Mouse (Mus musculus): Measurements from ENCODE around the gene Col4a2. TPM values are rescaled to one million over a fixed set of nuclear protein-coding genes. Genes with fewer than 3 reads are reported as not detected.

Gene Col4a2
- polyA plus RNA-seq, 1 experiment from 2014 or later: 189 TPM

DNA sequence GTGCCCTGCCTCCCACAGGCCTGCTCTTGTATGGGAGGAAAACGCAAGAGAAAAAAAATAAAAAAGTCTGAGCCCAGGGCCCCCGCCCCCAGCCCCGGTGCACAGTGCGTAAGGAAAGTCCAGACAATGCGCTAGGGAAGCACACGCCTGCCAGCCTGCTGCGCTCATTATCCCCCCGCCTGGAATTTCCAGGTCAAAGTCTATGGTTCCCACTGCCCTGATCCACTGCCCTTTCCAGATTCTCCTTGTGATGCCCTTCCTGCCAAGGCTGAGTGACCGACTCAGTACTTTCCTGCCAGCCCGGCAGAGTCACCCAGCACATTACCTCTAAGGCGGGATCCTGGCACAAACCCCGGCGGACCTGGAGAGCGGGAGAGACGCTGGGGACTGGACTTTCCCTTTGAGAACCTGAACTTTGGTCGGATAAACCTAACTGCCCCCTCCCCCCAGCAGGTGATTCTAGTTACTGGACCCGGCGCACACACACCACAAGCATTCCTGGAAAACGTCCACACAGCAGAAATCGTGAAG, 33.2 kb upstream of the Col4a2 start:
- DNase-seq (ENCODE audit: low spot score): peak; percentile 69
- TF ChIP-seq EP300 (IDR thresholded peaks at IDR 0.05) (peak; percentile 58), CTCF (IDR thresholded peaks at IDR 0.05) (peak; percentile 30)
- Histone ChIP-seq H3K27ac (ENCODE audit: low read length) (peak overlapping the region; percentile 89), H3K9ac (replicated peaks; ENCODE audit: low read depth) (no peak overlapping the region), H3K27me3 (replicated peaks; ENCODE audit: insufficient read depth, low read length) (no peaks in the 10 kb centered on the region), H3K36me3 (ENCODE audit: insufficient read depth, low read length) (no peaks in the 10 kb centered on the region; the same call in 1 of the 2 replicates), H3K9me3 (ENCODE audit: low read length) (no peaks in the 10 kb centered on the region), H3K4me3 (ENCODE audit: low read depth, low read length) (no peak overlapping the region), H3K4me1 (ENCODE audit: insufficient read depth, low read depth, low read length) (peaks cover 66% of the 10 kb centered on the region), H3K4me2 (replicated peaks; ENCODE audit: low read depth, low read length) (peak overlapping the region; percentile 36; the same call in 1 of the 2 replicates)
- peak; percentile 56 for ATAC-seq
- 40% methylated on average over 20 of the region's 20 CpGs for WGBS

- WGBS: 72% methylated on average over 10 of the region's 10 CpGs
- no peak overlapping the region for H3K4me2 ChIP-seq (replicated peaks; ENCODE audit: low read depth, low read length)
- TF ChIP-seq CTCF (IDR thresholded peaks at IDR 0.05) (no peak), EP300 (IDR thresholded peaks at IDR 0.05) (no peak)
- H3K36me3 ChIP-seq (ENCODE audit: insufficient read depth, low read length): no peaks in the 10 kb centered on the region
- H3K9ac ChIP-seq (replicated peaks; ENCODE audit: low read depth): no peak overlapping the region
- H3K4me1 ChIP-seq (ENCODE audit: insufficient read depth, low read depth, low read length): peaks cover 62% of the 10 kb centered on the region
- H3K27me3 ChIP-seq (replicated peaks; ENCODE audit: insufficient read depth, low read length): no peaks in the 10 kb centered on the region
- ATAC-seq: no peak
- no peak overlapping the region for H3K4me3 ChIP-seq (ENCODE audit: low read depth, low read length)
- no peaks in the 10 kb centered on the region for H3K9me3 ChIP-seq (ENCODE audit: low read length)
- no peak for DNase-seq (ENCODE audit: low spot score)
- 0 out of 2 replicates have a peak overlapping the region, but pooled peaks have one; percentile 32 for H3K27ac ChIP-seq (ENCODE audit: low read length)
Observed at GRCm38 (mm10) chr8:11280721-11281268, 31.8 kb upstream of the Col4a2 start.

DNA sequence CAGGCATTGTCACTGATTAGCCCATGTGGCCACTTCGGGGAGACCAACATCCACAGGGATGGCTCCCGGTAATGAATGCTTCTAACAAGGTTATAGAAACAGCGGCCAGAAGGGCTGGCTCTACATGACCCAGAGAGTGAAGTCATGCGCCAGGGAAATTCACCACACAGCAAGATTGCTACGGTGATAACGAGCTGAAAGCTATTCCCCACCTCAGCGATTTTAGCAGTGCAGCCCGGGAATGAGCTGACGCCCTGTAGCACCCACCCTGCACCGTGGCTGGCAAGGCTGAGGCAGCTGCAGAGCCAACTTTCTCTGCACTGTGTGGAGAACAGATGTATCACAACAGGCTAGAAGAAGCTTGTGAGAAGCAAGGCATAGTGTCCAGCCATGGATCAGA, 30.5 kb upstream of the Col4a2 start:
- TF ChIP-seq CTCF (IDR thresholded peaks at IDR 0.05): no peak
- no peak for TF ChIP-seq EP300 (IDR thresholded peaks at IDR 0.05)
- WGBS: 81% methylated on average over 10 of the region's 10 CpGs
- Histone ChIP-seq H3K36me3 (ENCODE audit: insufficient read depth, low read length) (no peaks in the 10 kb centered on the region), H3K4me1 (ENCODE audit: insufficient read depth, low read depth, low read length) (peaks cover 52% of the 10 kb centered on the region), H3K4me2 (replicated peaks; ENCODE audit: low read depth, low read length) (no peak overlapping the region), H3K27me3 (replicated peaks; ENCODE audit: insufficient read depth, low read length) (no peaks in the 10 kb centered on the region), H3K27ac (ENCODE audit: low read length) (no peak overlapping the region), H3K9ac (replicated peaks; ENCODE audit: low read depth) (no peak overlapping the region), H3K4me3 (ENCODE audit: low read depth, low read length) (no peak overlapping the region), H3K9me3 (ENCODE audit: low read length) (no peaks in the 10 kb centered on the region)
- ATAC-seq (no peak), DNase-seq (ENCODE audit: low spot score) (no peak)

- Histone ChIP-seq H3K4me2 (replicated peaks; ENCODE audit: low read depth, low read length) (no peak overlapping the region), H3K4me1 (ENCODE audit: insufficient read depth, low read depth, low read length) (peaks cover 50% of the 10 kb centered on the region)
Observed at GRCm38 (mm10) chr8:11282696-11283095, 29.9 kb upstream of the Col4a2 start.

GRCm38 (mm10) chr8:11283217-11283616, 29.4 kb upstream of the Col4a2 start:
- ATAC-seq: peak; percentile 13; the same call in 1 of the 2 replicates

More at GRCm38 (mm10) chr8:11282696-11283095, 29.9 kb upstream of the Col4a2 start:
- H3K27me3 ChIP-seq (replicated peaks; ENCODE audit: insufficient read depth, low read length): no peaks in the 10 kb centered on the region
- ATAC-seq: no peak
- TF ChIP-seq CTCF (IDR thresholded peaks at IDR 0.05) (no peak), EP300 (IDR thresholded peaks at IDR 0.05) (no peak)
- no peak overlapping the region for H3K4me3 ChIP-seq (ENCODE audit: low read depth, low read length)
- no peak for DNase-seq (ENCODE audit: low spot score)
- no peaks in the 10 kb centered on the region for H3K9me3 ChIP-seq (ENCODE audit: low read length)
- H3K27ac ChIP-seq (ENCODE audit: low read length): no peak overlapping the region
- H3K9ac ChIP-seq (replicated peaks; ENCODE audit: low read depth): no peak overlapping the region
- no peaks in the 10 kb centered on the region for H3K36me3 ChIP-seq (ENCODE audit: insufficient read depth, low read length)
- 70% methylated on average over 7 of the region's 7 CpGs for WGBS

GRCm38 (mm10) chr8:11285437-11285836, 27.2 kb upstream of the Col4a2 start:
- peaks cover 42% of the 10 kb centered on the region for H3K4me1 ChIP-seq (ENCODE audit: insufficient read depth, low read depth, low read length)
- H3K27ac ChIP-seq (ENCODE audit: low read length): no peak overlapping the region
- no peaks in the 10 kb centered on the region for H3K36me3 ChIP-seq (ENCODE audit: insufficient read depth, low read length)
- DNase-seq (ENCODE audit: low spot score) (no peak), ATAC-seq (peak; percentile 48)
- no peaks in the 10 kb centered on the region for H3K27me3 ChIP-seq (replicated peaks; ENCODE audit: insufficient read depth, low read length)
- 39% methylated on average over 4 of the region's 4 CpGs for WGBS
- H3K9me3 ChIP-seq (ENCODE audit: low read length): no peaks in the 10 kb centered on the region
- H3K9ac ChIP-seq (replicated peaks; ENCODE audit: low read depth): no peak overlapping the region
- H3K4me2 ChIP-seq (replicated peaks; ENCODE audit: low read depth, low read length): no peak overlapping the region
- TF ChIP-seq CTCF (IDR thresholded peaks at IDR 0.05): no peak
- peak; percentile 38; the same call in 1 of the 2 replicates for TF ChIP-seq EP300 (IDR thresholded peaks at IDR 0.05)
- H3K4me3 ChIP-seq (ENCODE audit: low read depth, low read length): no peak overlapping the region

More at GRCm38 (mm10) chr8:11283217-11283616, 29.4 kb upstream of the Col4a2 start:
- WGBS: 54% methylated on average over 10 of the region's 10 CpGs
- H3K4me1 ChIP-seq (ENCODE audit: insufficient read depth, low read depth, low read length): peaks cover 50% of the 10 kb centered on the region
- H3K9me3 ChIP-seq (ENCODE audit: low read length): no peaks in the 10 kb centered on the region
- no peak overlapping the region for H3K4me3 ChIP-seq (ENCODE audit: low read depth, low read length)
- H3K4me2 ChIP-seq (replicated peaks; ENCODE audit: low read depth, low read length): no peak overlapping the region
- H3K9ac ChIP-seq (replicated peaks; ENCODE audit: low read depth): no peak overlapping the region
- no peak for TF ChIP-seq CTCF (IDR thresholded peaks at IDR 0.05)
- peak; percentile 47; the same call in 1 of the 2 replicates for TF ChIP-seq EP300 (IDR thresholded peaks at IDR 0.05)
- DNase-seq (ENCODE audit: low spot score): peak; percentile 51
- no peaks in the 10 kb centered on the region for H3K27me3 ChIP-seq (replicated peaks; ENCODE audit: insufficient read depth, low read length)
- peak overlapping the region; percentile 35; the same call in 1 of the 2 replicates for H3K27ac ChIP-seq (ENCODE audit: low read length)
- no peaks in the 10 kb centered on the region for H3K36me3 ChIP-seq (ENCODE audit: insufficient read depth, low read length)
